Mouse (Mus musculus) bone marrow macrophage, adult 2 months (primary cell): ENCODE measurements at regions not wholly inside any gene's neighbourhood (a gene's known extent, or its start where the extent isn't known, plus 50 kb on each side); places are given as distances from the start of the nearest gene placed in this dataset.

Source experiments
- H3K27ac ChIP-seq: 2 replicates; pipeline ENCODE4 v1.5.1; 2012; ENCODE audit warnings: low read depth, low read length; ENCODE audit not compliant: insufficient read depth
- H3K4me1 ChIP-seq: 2 replicates; pipeline ENCODE4 v1.6.1; 2012; ENCODE audit warnings: low read length; ENCODE audit not compliant: control insufficient read depth, insufficient read depth
- H3K4me3 ChIP-seq: 2 replicates; pipeline ENCODE4 v1.5.1; 2012; ENCODE audit warnings: mild to moderate bottlenecking, low read length, moderate library complexity; ENCODE audit not compliant: insufficient read depth
- CTCF ChIP-seq: IDR thresholded peaks from 2 replicates; pipeline ENCODE4 v1.5.1; 2012; ENCODE audit warnings: low read depth, mild to moderate bottlenecking, low read length, moderate library complexity
- POLR2A ChIP-seq: IDR thresholded peaks from 2 replicates; pipeline ENCODE4 v1.6.1; 2012; ENCODE audit warnings: mild to moderate bottlenecking, low read depth, low read length, borderline replicate concordance

DNA sequence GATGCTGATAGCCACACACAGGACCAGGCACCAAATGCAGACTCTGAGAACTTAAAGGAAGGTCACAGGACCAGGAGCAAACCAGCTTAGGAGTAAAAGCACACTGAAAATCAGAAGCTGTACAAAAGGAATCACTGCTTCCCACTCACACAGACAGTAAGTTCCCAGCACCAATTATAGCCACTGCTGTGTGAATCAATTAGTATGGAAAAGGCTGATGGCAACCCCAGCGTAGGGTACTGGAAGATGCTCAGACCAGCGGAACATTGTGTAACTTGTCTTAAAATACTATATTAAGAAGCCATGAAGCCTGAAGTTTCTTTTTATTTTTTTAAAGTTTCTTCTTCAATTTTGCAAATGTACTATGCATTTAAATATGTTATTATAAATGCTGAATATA, 115.8 kb downstream of the Lnpk start:
- no peak overlapping the region for H3K4me3 ChIP-seq
- H3K4me1 ChIP-seq: no peaks in the 10 kb centered on the region
- H3K27ac ChIP-seq: no peak overlapping the region
- TF ChIP-seq POLR2A (no peak), CTCF (no peak)

GRCm38 (mm10) chr2:74461211-74461844, 117.9 kb downstream of the Lnpk start:
- TF ChIP-seq CTCF (no peak), POLR2A (no peak)
- H3K4me1 ChIP-seq: no peaks in the 10 kb centered on the region
- no peak overlapping the region for H3K4me3 ChIP-seq

DNA sequence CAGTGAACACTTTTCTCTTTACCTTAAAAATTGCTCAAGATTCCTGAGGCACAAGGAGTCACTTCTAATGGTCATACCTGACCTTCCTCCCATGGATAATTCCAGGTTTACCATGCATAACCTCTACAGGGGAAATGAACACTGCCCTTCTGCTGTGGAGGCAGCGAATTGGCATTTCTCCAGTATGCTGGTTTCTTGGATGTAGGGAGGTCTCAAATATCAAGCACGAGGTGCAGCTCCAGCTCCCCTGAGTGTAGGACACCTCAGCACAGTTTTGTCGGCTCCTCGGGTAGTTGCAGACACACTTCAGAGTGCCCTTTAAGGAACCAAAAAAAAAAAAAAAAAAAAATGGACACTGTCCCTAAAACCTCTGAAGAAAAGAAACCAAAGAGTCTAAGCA, 124.8 kb downstream of the Lnpk start:
- TF ChIP-seq POLR2A (no peak), CTCF (no peak)
- Histone ChIP-seq H3K4me1 (no peaks in the 10 kb centered on the region), H3K4me3 (no peak overlapping the region), H3K27ac (no peak overlapping the region)

More at GRCm38 (mm10) chr2:74461211-74461844, 117.9 kb downstream of the Lnpk start:
- no peak overlapping the region for H3K27ac ChIP-seq

DNA sequence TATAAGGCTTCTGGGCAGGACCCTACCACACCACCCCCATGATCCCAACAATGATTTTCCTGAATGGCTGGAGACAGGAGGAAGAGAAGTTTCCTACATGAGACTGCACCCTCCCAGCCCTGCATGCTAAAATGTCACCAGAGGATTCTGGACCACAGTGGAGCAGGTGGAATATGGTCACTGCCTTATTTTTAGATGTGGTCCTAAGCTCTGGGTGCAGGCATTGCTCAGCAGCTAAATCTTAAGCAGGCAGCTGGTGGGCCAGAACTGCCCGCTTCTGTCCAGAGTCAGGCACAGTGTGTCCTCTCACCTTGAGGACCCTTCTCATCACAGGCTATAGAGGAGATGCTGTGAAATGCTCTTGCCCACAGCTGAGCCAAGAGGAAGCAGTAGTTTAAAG, 126.6 kb downstream of the Lnpk start:
- TF ChIP-seq CTCF: no peak
- no peak for TF ChIP-seq POLR2A
- H3K27ac ChIP-seq: no peak overlapping the region
- no peaks in the 10 kb centered on the region for H3K4me1 ChIP-seq
- H3K4me3 ChIP-seq: no peak overlapping the region

DNA sequence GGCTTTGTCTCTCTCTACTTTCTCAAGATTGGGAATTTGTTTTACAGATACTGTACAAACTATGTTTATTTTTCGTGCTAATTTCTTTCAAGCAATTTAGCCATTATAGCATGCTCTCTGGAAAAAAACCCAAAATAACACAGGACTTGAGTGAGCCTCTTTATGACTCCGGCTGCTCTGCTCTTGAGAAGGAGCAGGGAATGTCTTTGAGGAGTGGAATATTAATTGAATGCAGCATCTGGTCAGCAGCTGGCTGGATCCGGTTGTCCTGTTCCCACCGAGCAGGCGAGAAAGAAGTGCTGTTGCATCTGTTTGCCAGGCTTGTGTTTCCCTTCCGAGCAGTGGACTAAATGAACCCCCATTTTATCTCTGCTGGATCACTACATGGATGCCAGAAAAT, 127.7 kb downstream of the Lnpk start:
- Histone ChIP-seq H3K27ac (no peak overlapping the region), H3K4me3 (no peak overlapping the region), H3K4me1 (no peaks in the 10 kb centered on the region)
- TF ChIP-seq POLR2A: no peak
- TF ChIP-seq CTCF: no peak

GRCm38 (mm10) chr2:74451038-74451437, 128.2 kb downstream of the Lnpk start:
- Histone ChIP-seq H3K4me1 (no peaks in the 10 kb centered on the region), H3K4me3 (no peak overlapping the region), H3K27ac (no peak overlapping the region)
- TF ChIP-seq CTCF: no peak

DNA sequence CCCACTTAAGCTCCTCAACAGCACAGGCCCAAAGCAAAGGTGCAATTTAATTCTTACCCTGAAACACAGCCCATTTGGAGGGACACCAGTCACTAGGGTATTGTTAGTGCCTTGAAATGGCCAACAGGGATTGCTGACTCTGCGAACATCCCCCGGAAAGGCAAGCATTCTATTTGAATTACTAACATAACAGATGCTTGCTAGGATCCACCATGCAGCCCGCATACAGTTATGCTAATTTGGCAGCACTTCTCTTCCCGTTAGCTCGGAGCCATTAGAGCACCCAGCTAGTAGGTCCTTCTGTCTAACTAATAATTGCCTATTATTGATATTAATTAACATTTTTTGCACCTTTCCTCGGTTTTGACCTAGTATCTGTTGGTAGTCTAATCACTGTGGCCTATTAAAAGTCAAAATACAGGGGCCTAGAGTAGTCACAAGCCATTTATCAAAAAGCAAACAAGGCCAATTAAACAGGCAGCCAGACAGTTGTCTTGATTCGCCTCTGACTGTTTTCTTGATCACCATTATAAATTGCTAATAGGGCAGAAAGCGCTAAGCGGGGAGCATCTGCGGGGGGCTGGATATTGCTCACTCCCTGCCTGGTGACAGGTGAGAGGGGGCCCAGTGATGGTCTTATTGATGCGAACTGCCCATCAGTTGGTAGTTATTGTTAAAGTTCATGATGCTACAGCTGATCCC, 129.0 kb downstream of the Lnpk start:
- no peaks in the 10 kb centered on the region for H3K4me1 ChIP-seq
- no peak overlapping the region for H3K27ac ChIP-seq
- no peak for TF ChIP-seq CTCF
- no peak for TF ChIP-seq POLR2A
- H3K4me3 ChIP-seq: no peak overlapping the region

DNA sequence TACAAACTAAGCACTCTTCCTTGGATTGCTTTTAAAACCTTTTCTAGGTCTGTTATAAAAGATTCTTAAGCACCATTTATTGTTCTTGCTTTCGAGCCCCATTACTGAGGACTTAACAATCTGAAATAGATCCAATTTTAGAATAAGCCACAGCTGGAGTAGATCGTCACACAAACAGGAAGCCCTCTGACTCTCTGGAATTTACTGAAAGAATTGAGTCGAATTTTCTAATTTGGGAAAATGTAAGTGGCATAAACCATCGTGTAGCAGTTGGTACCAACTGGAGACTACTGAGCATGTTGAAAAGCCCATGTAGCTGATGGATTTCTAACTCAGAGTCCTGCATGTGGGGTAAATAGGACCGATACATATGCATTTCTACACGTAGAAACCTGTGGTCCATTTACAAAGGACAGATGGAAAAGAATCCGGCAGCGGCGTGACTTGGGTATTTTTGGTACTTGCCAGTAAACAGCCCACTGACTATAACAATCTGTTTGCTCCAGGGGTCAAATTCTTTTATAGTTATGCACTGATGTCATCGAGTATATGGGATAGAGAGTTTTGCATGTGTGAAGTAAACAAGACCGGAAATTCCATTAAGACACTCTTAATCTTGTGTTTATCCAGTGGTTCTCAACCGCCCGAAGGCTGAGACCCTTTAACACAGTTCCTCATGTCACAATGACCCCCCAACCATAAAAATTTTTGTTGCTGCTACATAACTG, 143.9 kb downstream of the Lnpk start:
- Histone ChIP-seq H3K27ac (no peak overlapping the region), H3K4me1 (no peaks in the 10 kb centered on the region), H3K4me3 (no peak overlapping the region)
- TF ChIP-seq CTCF (no peak), POLR2A (no peak)

- Histone ChIP-seq H3K4me1 (no peaks in the 10 kb centered on the region), H3K4me3 (no peak overlapping the region), H3K27ac (no peak overlapping the region)
- TF ChIP-seq CTCF (no peak), POLR2A (no peak)
Measured at GRCm38 (mm10) chr2:74426746-74427145, 152.5 kb downstream of the Lnpk start.

DNA sequence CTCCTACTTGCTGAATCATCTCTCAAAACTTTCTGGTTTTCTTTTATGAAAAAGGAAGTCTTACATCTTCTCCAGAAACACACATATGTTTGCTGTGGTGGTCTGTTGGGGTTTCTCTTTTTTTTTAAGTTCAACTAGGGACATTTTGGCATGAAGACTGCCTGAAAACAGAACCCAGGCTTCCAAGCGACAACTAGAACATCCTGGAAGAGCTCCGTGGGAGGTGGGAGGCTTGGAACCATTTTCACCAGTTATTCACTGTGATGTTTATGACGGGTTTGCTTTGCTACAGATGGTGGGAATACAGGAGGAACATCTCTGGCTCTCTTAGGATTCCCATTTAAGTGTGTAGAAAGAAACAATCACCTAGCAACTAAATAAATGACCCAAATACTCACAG, 154.5 kb downstream of the Lnpk start:
- H3K4me1 ChIP-seq: no peaks in the 10 kb centered on the region
- H3K27ac ChIP-seq: no peak overlapping the region
- no peak overlapping the region for H3K4me3 ChIP-seq
- TF ChIP-seq POLR2A: no peak
- TF ChIP-seq CTCF: no peak
